Mouse (Mus musculus) left cerebral cortex, adult 11 months (tissue): ENCODE measurements around the gene Tmem132c.

ENCODE experiments used
- DNase-seq: peaks from one replicate; pipeline ENCODE4 v3.0.0; 2022; ENCODE audit warnings: low spot score

Gene Tmem132c

GRCm38 (mm10) chr5:127602996-127603395 lies 361.4 kb downstream of the Tmem132c start:
- no peak for DNase-seq

DNA sequence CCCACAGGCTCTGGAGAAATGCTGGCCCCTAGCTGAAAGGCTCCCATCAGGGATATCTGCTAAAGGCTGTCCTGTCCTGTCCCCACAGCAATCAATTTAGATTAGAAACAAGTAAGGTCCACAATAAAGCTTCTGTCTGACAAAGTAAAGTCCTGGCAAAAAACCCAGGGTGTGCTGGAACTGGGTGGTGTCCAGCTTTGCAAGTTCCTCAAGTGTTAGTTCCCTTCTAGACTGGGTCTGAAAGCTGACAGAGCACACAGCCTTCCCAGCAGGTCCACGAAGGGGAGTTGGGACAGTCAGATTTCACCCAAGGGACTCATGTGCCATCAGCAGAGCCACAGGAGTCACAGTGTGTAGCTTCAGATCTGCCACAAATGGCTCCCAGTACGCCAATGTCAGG lies 365.9 kb downstream of the Tmem132c start:
- no peak for DNase-seq

- DNase-seq, result no peak
These were observed 367.6 kb downstream of the Tmem132c start for GRCm38 (mm10) chr5:127609191-127609714.

DNA sequence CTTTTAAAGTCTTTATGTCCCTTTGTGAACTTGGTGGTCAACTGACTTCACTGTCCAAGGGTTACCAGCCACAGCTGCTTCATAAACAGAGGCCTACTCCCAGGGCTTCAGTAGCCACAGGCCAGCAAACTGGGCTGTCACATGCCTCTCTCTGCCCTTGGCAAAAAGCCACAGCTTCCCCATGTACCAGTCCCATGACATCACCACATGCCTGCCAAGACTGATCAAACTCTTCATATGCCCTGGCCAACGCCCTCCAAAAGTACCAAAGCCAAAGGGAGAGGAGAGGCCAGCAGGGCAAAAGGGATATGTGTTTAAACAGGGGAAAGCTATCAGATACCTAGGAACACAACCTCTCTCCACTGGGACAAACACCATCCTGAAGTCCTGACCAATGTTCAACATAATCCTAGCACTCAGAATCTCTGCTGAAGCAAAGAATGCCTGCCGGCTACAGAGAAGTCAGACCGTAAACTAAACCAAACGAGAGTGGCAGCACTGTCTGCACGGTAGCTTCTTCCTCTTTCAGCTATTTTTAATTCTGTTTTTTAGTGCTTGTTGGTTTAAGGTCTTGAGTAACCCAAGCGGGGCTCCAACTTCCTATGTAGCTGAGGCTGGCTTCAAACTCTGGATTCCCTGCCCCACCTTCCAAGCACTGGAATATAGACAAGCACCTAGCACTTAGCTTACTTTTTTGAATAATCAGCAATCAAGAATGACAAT lies 369.3 kb downstream of the Tmem132c start:
- peak; percentile 63 for DNase-seq

- no peak for DNase-seq
These were observed 370.3 kb downstream of the Tmem132c start for GRCm38 (mm10) chr5:127611881-127612280.

GRCm38 (mm10) chr5:127612397-127612796 lies 370.8 kb downstream of the Tmem132c start:
- DNase-seq, result no peak
